Mouse (Mus musculus) heart, postnatal 0 days (tissue): ENCODE measurements around the gene Mylip.

Experiments
- CTCF ChIP-seq: IDR thresholded peaks from 2 replicates; pipeline ENCODE4 v1.5.1; 2016; ENCODE audit warnings: antibody characterized with exemption, control low read depth, low read depth
- EP300 ChIP-seq: IDR thresholded peaks from 2 replicates; pipeline ENCODE4 v1.6.1; 2016; ENCODE audit warnings: antibody characterized with exemption, low read depth

DNA sequence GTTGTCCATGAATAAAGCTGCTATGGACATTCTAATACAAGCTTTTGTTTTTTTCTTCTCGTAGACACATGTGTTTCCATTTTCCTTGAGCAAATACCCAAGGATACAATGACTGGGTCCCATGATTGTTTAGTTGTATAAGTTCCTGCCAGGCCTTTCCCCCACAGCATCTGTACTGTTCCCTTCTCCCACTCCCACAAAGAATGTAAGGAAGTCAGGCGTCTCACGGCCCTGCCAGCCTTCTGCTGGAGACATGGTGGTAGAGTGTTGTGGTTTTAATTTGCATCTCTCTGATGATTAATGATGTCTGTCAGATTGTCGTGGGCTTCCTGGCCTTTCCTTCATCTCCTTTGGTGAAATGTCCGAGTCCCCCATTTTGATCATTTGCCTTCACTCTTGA, 7.7 kb downstream of the Mylip start:
- TF ChIP-seq CTCF (no peak), EP300 (no peak)
